Mouse (Mus musculus): Measurements from ENCODE around the gene Sycp2l.

- TF ChIP-seq USF1 (IDR thresholded peaks at IDR 0.05; ENCODE audit: low read depth) = no peak
- no peak for TF ChIP-seq CTCF (IDR thresholded peaks at IDR 0.05; ENCODE audit: control insufficient read depth, insufficient read depth, insufficient read length)
- no peak for TF ChIP-seq MYOD1 (IDR thresholded peaks at IDR 0.05; ENCODE audit: control insufficient read depth, insufficient read length, low read depth)
- no peak for TF ChIP-seq FOSL1 (IDR thresholded peaks at IDR 0.05; ENCODE audit: insufficient read depth, low read length, poor library complexity, severe bottlenecking)
Measured at GRCm38 (mm10) chr13:41134901-41135300, 20.8 kb downstream of the Sycp2l start.
